Mouse (Mus musculus) MEL (cell line): ENCODE measurements at regions not wholly inside any gene's neighbourhood (a gene's known extent, or its start where the extent isn't known, plus 50 kb on each side); places are given as distances from the start of the nearest gene placed in this dataset.
A peak's percentile ranks its signal among the peaks of the same experiment; 100 is the strongest.

ENCODE experiments used
- DNase-seq: peaks from one replicate; pipeline ENCODE4 v3.0.0; 2011; ENCODE audit warnings: low read depth, low spot score
- H3K27ac ChIP-seq: 2 replicates; pipeline ENCODE4 v1.5.1; 2012; ENCODE audit warnings: low read depth, mild to moderate bottlenecking, control low read depth, low read length, moderate library complexity; ENCODE audit not compliant: control insufficient read depth
- H3K27me3 ChIP-seq, 2 experiments: fragments of 150-350 bp in 1 of 2; sonication (generic) in 1 of 2; 2 replicates each; pipeline ENCODE4 v1.6.1; 2012; ENCODE audit warnings: low read length in 2 of 2, mild to moderate bottlenecking in 2 of 2, improper control_type of control experiment in 1 of 2, moderate library complexity in 1 of 2; ENCODE audit not compliant: insufficient read depth in 2 of 2, control insufficient read depth in 1 of 2
- H3K36me3 ChIP-seq, 2 experiments: 2 replicates each; pipeline ENCODE4 v1.6.1; 2012 to 2014; ENCODE audit warnings: low read length in 2 of 2, improper control_type of control experiment in 1 of 2, inconsistent platforms in 1 of 2, mild to moderate bottlenecking in 1 of 2; ENCODE audit not compliant: insufficient read depth in 2 of 2, control insufficient read depth in 1 of 2
- H3K4me1 ChIP-seq, 2 experiments: fragments of 150-350 bp in 1 of 2; sonication (generic) in 1 of 2; 2 replicates each; pipeline ENCODE4 v1.6.1; 2012; ENCODE audit warnings: low read length in 2 of 2, improper control_type of control experiment in 1 of 2, mild to moderate bottlenecking in 1 of 2; ENCODE audit not compliant: insufficient read depth in 2 of 2, control insufficient read depth in 1 of 2
- H3K4me3 ChIP-seq, 2 experiments: fragments of 150-350 bp in 1 of 2; sonication (generic) in 1 of 2; 2 replicates each; pipeline ENCODE4 v1.5.1; 2012; ENCODE audit warnings: low read depth in 2 of 2, low read length in 2 of 2, mild to moderate bottlenecking in 2 of 2, moderate library complexity in 2 of 2, control low read depth in 1 of 2, improper control_type of control experiment in 1 of 2; ENCODE audit not compliant: control insufficient read depth in 1 of 2, insufficient read depth in 1 of 2
- H3K79me2 ChIP-seq: 2 replicates; pipeline ENCODE4 v1.6.1; 2012; ENCODE audit warnings: mild to moderate bottlenecking, low read length, moderate library complexity; ENCODE audit not compliant: control insufficient read depth, poor library complexity, insufficient read depth
- H3K9ac ChIP-seq: 2 replicates; pipeline ENCODE4 v1.6.1; 2012; ENCODE audit warnings: low read depth, mild to moderate bottlenecking, control low read depth, low read length, moderate library complexity; ENCODE audit not compliant: control insufficient read depth, poor library complexity, severe bottlenecking
- H3K9me3 ChIP-seq: fragments of 150-350 bp; sonication (generic); replicated peaks from 2 replicates; pipeline ENCODE4 v1.6.1; 2012; ENCODE audit warnings: mild to moderate bottlenecking, low read length, improper control_type of control experiment, moderate library complexity; ENCODE audit not compliant: insufficient read depth
- CHD1 ChIP-seq: IDR thresholded peaks from 2 replicates; pipeline ENCODE4 v1.6.1; 2012; ENCODE audit warnings: low read depth, mild to moderate bottlenecking, inconsistent platforms, low read length, improper control_type of control experiment
- CTCF ChIP-seq, 3 experiments: IDR thresholded peaks in 2 of 3; conservative IDR thresholded peaks in 1 of 3; 2 replicates each; pipeline ENCODE4 v1.5.1; 2011 to 2012; ENCODE audit warnings: low read length in 3 of 3, low read depth in 2 of 3, mild to moderate bottlenecking in 2 of 3, improper control_type of control experiment in 1 of 3, inconsistent platforms in 1 of 3, mixed read lengths in 1 of 3, moderate library complexity in 1 of 3; ENCODE audit not compliant: control insufficient read depth in 1 of 3, insufficient read depth in 1 of 3, poor library complexity in 1 of 3, severe bottlenecking in 1 of 3
- E2F4 ChIP-seq: IDR thresholded peaks from 2 replicates; pipeline ENCODE4 v1.6.1; 2011; ENCODE audit warnings: low read depth, low read length, improper control_type of control experiment, borderline replicate concordance
- ELF1 ChIP-seq: IDR thresholded peaks from 2 replicates; pipeline ENCODE4 v1.6.1; 2014; ENCODE audit warnings: low read depth, mild to moderate bottlenecking, inconsistent platforms, low read length, improper control_type of control experiment, moderate library complexity
- EP300 ChIP-seq, 2 experiments: IDR thresholded peaks; 2 replicates each; pipeline ENCODE4 v1.6.1; 2011; ENCODE audit warnings: improper control_type of control experiment in 2 of 2, low read length in 2 of 2, low read depth in 1 of 2, mild to moderate bottlenecking in 1 of 2
- ETS1 ChIP-seq: IDR thresholded peaks from 2 replicates; pipeline ENCODE4 v1.6.1; 2012; ENCODE audit warnings: low read depth, mild to moderate bottlenecking, inconsistent platforms, low read length, improper control_type of control experiment, moderate library complexity
- GABPA ChIP-seq: IDR thresholded peaks from 2 replicates; pipeline ENCODE4 v1.6.1; 2012; ENCODE audit warnings: low read depth, mild to moderate bottlenecking, inconsistent platforms, low read length, improper control_type of control experiment, moderate library complexity
- GATA1 ChIP-seq: IDR thresholded peaks from 2 replicates; pipeline ENCODE4 v1.6.1; 2011; ENCODE audit warnings: low read depth, low read length, improper control_type of control experiment
- HCFC1 ChIP-seq: IDR thresholded peaks from 2 replicates; pipeline ENCODE4 v1.6.1; 2012; ENCODE audit warnings: low read depth, mild to moderate bottlenecking, inconsistent platforms, low read length, improper control_type of control experiment, moderate library complexity
- KAT2A ChIP-seq: conservative IDR thresholded peaks from 2 replicates; pipeline ENCODE4 v1.6.1; 2012; ENCODE audit warnings: low read depth, low read length, improper control_type of control experiment, inconsistent platforms
- MAFK ChIP-seq: IDR thresholded peaks from 2 replicates; pipeline ENCODE4 v1.6.1; 2011; ENCODE audit warnings: low read depth, mild to moderate bottlenecking, low read length, improper control_type of control experiment, borderline replicate concordance
- MAX ChIP-seq: IDR thresholded peaks from 2 replicates; pipeline ENCODE4 v1.6.1; 2011; ENCODE audit warnings: low read length, improper control_type of control experiment
- MAZ ChIP-seq: IDR thresholded peaks from 2 replicates; pipeline ENCODE4 v1.6.1; 2012; ENCODE audit warnings: low read depth, mild to moderate bottlenecking, inconsistent platforms, low read length, improper control_type of control experiment
- MEF2A ChIP-seq: IDR thresholded peaks from 2 replicates; pipeline ENCODE4 v1.6.1; 2014; ENCODE audit warnings: low read depth, mild to moderate bottlenecking, inconsistent platforms, low read length, improper control_type of control experiment; ENCODE audit not compliant: poor library complexity, insufficient replicate concordance, severe bottlenecking; ENCODE audit errors: extremely low read depth
- MYB ChIP-seq: IDR thresholded peaks from 2 replicates; pipeline ENCODE4 v1.6.1; 2011; ENCODE audit warnings: mild to moderate bottlenecking, low read depth, low read length, improper control_type of control experiment
- NRF1 ChIP-seq: IDR thresholded peaks from 2 replicates; pipeline ENCODE4 v1.6.1; 2014; ENCODE audit warnings: low read depth, mild to moderate bottlenecking, inconsistent platforms, low read length, improper control_type of control experiment, moderate library complexity; ENCODE audit not compliant: poor library complexity, insufficient read depth, severe bottlenecking
- POLR2AphosphoS5 ChIP-seq: IDR thresholded peaks from 2 replicates; pipeline ENCODE4 v1.6.1; 2012; ENCODE audit warnings: low read depth, borderline replicate concordance, mild to moderate bottlenecking, inconsistent platforms, low read length, moderate library complexity, mixed read lengths
- RAD21 ChIP-seq: IDR thresholded peaks from 2 replicates; pipeline ENCODE4 v1.6.1; 2011; ENCODE audit warnings: mild to moderate bottlenecking, low read depth, low read length, improper control_type of control experiment
- RCOR1 ChIP-seq: IDR thresholded peaks from 2 replicates; pipeline ENCODE4 v1.6.1; 2012; ENCODE audit warnings: low read depth, mild to moderate bottlenecking, inconsistent platforms, low read length, improper control_type of control experiment
- SIN3A ChIP-seq: IDR thresholded peaks from 2 replicates; pipeline ENCODE4 v1.6.1; 2012; ENCODE audit warnings: low read length, improper control_type of control experiment, inconsistent platforms
- SMC3 ChIP-seq: IDR thresholded peaks from 2 replicates; pipeline ENCODE4 v1.6.1; 2011; ENCODE audit warnings: low read depth, low read length, improper control_type of control experiment
- TCF12 ChIP-seq: IDR thresholded peaks from 2 replicates; pipeline ENCODE4 v1.6.1; 2014; ENCODE audit warnings: low read depth, mild to moderate bottlenecking, inconsistent platforms, low read length, improper control_type of control experiment, moderate library complexity
- UBTF ChIP-seq: IDR thresholded peaks from 2 replicates; pipeline ENCODE4 v1.6.1; 2012; ENCODE audit warnings: low read depth, mild to moderate bottlenecking, inconsistent platforms, low read length, improper control_type of control experiment, moderate library complexity, borderline replicate concordance; ENCODE audit not compliant: insufficient read depth
- ZC3H11A ChIP-seq: IDR thresholded peaks from 2 replicates; pipeline ENCODE4 v1.6.1; 2012; ENCODE audit warnings: low read depth, mild to moderate bottlenecking, inconsistent platforms, low read length, improper control_type of control experiment
- ZKSCAN1 ChIP-seq: IDR thresholded peaks from 2 replicates; pipeline ENCODE4 v1.6.1; 2012; ENCODE audit warnings: low read depth, mild to moderate bottlenecking, inconsistent platforms, low read length, improper control_type of control experiment, moderate library complexity
- ZMIZ1 ChIP-seq: IDR thresholded peaks from 2 replicates; pipeline ENCODE4 v1.6.1; 2012; ENCODE audit warnings: low read depth, mild to moderate bottlenecking, inconsistent platforms, low read length, improper control_type of control experiment, moderate library complexity
- ZNF384 ChIP-seq: IDR thresholded peaks from 2 replicates; pipeline ENCODE4 v1.6.1; 2012; ENCODE audit warnings: low read depth, mild to moderate bottlenecking, inconsistent platforms, low read length, improper control_type of control experiment

GRCm38 (mm10) chr4:56685123-56685522, 54.7 kb upstream of the Gm26657 start:
- DNase-seq = peak; percentile 82
- no peaks in the 10 kb centered on the region for H3K36me3 ChIP-seq
- H3K4me1 ChIP-seq = no peaks in the 10 kb centered on the region
- H3K27ac ChIP-seq = no peak overlapping the region
- no peaks in the 10 kb centered on the region for H3K27me3 ChIP-seq
- H3K9ac ChIP-seq = no peak overlapping the region
- H3K4me3 ChIP-seq = no peak overlapping the region; a peak in 1 of 4 replicates
- no peaks in the 10 kb centered on the region for H3K79me2 ChIP-seq
- H3K9me3 ChIP-seq = no peaks in the 10 kb centered on the region
- TF ChIP-seq RCOR1 (no peak), CTCF (IDR thresholded peaks at IDR 0.05 in 2 of 3, conservative IDR thresholded peaks at IDR 0.05 in 1 of 3; ENCODE audit: control insufficient read depth in 1 of 3, insufficient read depth in 1 of 3, low read depth in 2 of 3, low read length in 3 of 3, poor library complexity in 1 of 3, severe bottlenecking in 1 of 3) (peak; percentile 77 to 85 (median 79)), ETS1 (no peak), KAT2A (no peak), ZMIZ1 (no peak), SIN3A (no peak), ZC3H11A (peak; percentile 77), RAD21 (peak; percentile 93), ZNF384 (peak; percentile 58), NRF1 (no peak), CHD1 (no peak), MAX (no peak), SMC3 (peak; percentile 76), GABPA (no peak), E2F4 (no peak), HCFC1 (no peak), MYB (no peak), ZKSCAN1 (no peak), ELF1 (no peak)
- TF ChIP-seq, all 39 proteins: peak for 5

GRCm38 (mm10) chr4:56684031-56684430, 55.8 kb upstream of the Gm26657 start:
- Histone ChIP-seq H3K36me3 (no peaks in the 10 kb centered on the region), H3K4me1 (no peaks in the 10 kb centered on the region), H3K4me3 (no peak overlapping the region), H3K27me3 (no peaks in the 10 kb centered on the region), H3K9me3 (no peaks in the 10 kb centered on the region), H3K79me2 (no peaks in the 10 kb centered on the region), H3K9ac (no peak overlapping the region), H3K27ac (no peak overlapping the region)
- no peak for DNase-seq
- TF ChIP-seq E2F4 (no peak), TCF12 (no peak), MAZ (no peak), KAT2A (no peak), POLR2AphosphoS5 (no peak), GATA1 (no peak), UBTF (no peak), RAD21 (no peak), ZKSCAN1 (no peak), EP300 (IDR thresholded peaks at IDR 0.05; ENCODE audit: low read depth in 1 of 2, low read length in 2 of 2) (no peak), CTCF (IDR thresholded peaks at IDR 0.05 in 2 of 3, conservative IDR thresholded peaks at IDR 0.05 in 1 of 3; ENCODE audit: control insufficient read depth in 1 of 3, insufficient read depth in 1 of 3, low read depth in 2 of 3, low read length in 3 of 3, poor library complexity in 1 of 3, severe bottlenecking in 1 of 3) (no peak), ETS1 (no peak), MAFK (no peak), MEF2A (no peak)
